Mouse (Mus musculus): ENCODE measurements around the gene Lin52. TPM values are rescaled to one million over a fixed set of nuclear protein-coding genes. Genes with fewer than 3 reads are reported as not detected.

Lin52 gene
- total RNA-seq, 2 experiments from 2014 or later, result 10.1 to 21.0 TPM

- ATAC-seq (replicated peaks; ENCODE audit: poor library complexity), result peak; percentile 99
These were observed 138.9 kb downstream of the Lin52 start for GRCm38 (mm10) chr12:84589825-84590761.

Other genes starting within 250 kb of the Lin52 start
- gene Elmsan1, start 232.5 kb upstream of the Lin52 start, total RNA-seq (2015), result 13.7 and 14.1 TPM in 2 replicates
- gene Elmsan1, start 232.5 kb upstream of the Lin52 start, total RNA-seq (2017), result 11.5 and 15.2 TPM in 2 replicates
- gene Ptgr2, start 166.2 kb upstream of the Lin52 start, total RNA-seq (2015), result 15.6 and 20.5 TPM in 2 replicates
- gene Ptgr2, start 166.2 kb upstream of the Lin52 start, total RNA-seq (2017), result 58.3 and 69.6 TPM in 2 replicates
- 34.5 and 53.4 TPM in 2 replicates for gene Zfp410, start 134.6 kb upstream of the Lin52 start, total RNA-seq (2015)
- gene Zfp410, start 134.6 kb upstream of the Lin52 start, total RNA-seq (2017), result 33.8 and 43.4 TPM in 2 replicates
- gene Coq6, start 89.8 kb upstream of the Lin52 start, total RNA-seq (2015), result 16.7 and 20.9 TPM in 2 replicates
- gene Coq6, start 89.8 kb upstream of the Lin52 start, total RNA-seq (2017), result 10.3 and 18.9 TPM in 2 replicates
- gene Fam161b, start 89.6 kb upstream of the Lin52 start, total RNA-seq (2015), result 0.42 and 0.54 TPM in 2 replicates
- gene Fam161b, start 89.6 kb upstream of the Lin52 start, total RNA-seq (2017), result 0.57 and 1.0 TPM in 2 replicates
- 13.5 and 20.1 TPM in 2 replicates for gene Entpd5, start 42.4 kb upstream of the Lin52 start, total RNA-seq (2015)
- gene Entpd5, start 42.4 kb upstream of the Lin52 start, total RNA-seq (2017), result 18.4 and 23.7 TPM in 2 replicates
- gene Bbof1, start 42.4 kb upstream of the Lin52 start, total RNA-seq (2015), result 2.5 and 3.6 TPM in 2 replicates
- 3.0 and 12.4 TPM in 2 replicates for gene Bbof1, start 42.4 kb upstream of the Lin52 start, total RNA-seq (2017)
- gene Rnf113a2, start 34.2 kb upstream of the Lin52 start, total RNA-seq (2015), result 28.4 and 33.5 TPM in 2 replicates
- 27.4 and 31.9 TPM in 2 replicates for gene Rnf113a2, start 34.2 kb upstream of the Lin52 start, total RNA-seq (2017)
- gene Aldh6a1, start 418 bp upstream of the Lin52 start, total RNA-seq (2015), result 16.3 and 17.2 TPM in 2 replicates
- gene Aldh6a1, start 418 bp upstream of the Lin52 start, total RNA-seq (2017), result 9.1 and 12.0 TPM in 2 replicates
- not detected in 2 replicates for gene Vsx2, start 118.3 kb downstream of the Lin52 start, total RNA-seq (2015)
- gene Vsx2, start 118.3 kb downstream of the Lin52 start, total RNA-seq (2017), result not detected in 2 replicates
- gene Abcd4, start 166.0 kb downstream of the Lin52 start, total RNA-seq (2015), result 2.7 and 3.6 TPM in 2 replicates
- gene Abcd4, start 166.0 kb downstream of the Lin52 start, total RNA-seq (2017), result 3.9 and 5.1 TPM in 2 replicates
- not detected in 2 replicates for gene Vrtn, start 189.6 kb downstream of the Lin52 start, total RNA-seq (2015)
- gene Vrtn, start 189.6 kb downstream of the Lin52 start, total RNA-seq (2017), result not detected in 2 replicates
- gene Syndig1l, start 247.4 kb downstream of the Lin52 start, total RNA-seq (2015), result not detected in 2 replicates
- gene Syndig1l, start 247.4 kb downstream of the Lin52 start, total RNA-seq (2017), result not detected in 2 replicates